ENCODE assay signal across 10 mouse cellular contexts in genomic region chr2:148038366-148039310, GRCm38 (mm10). TPM values are rescaled to one million over a fixed set of nuclear protein-coding genes. Genes with fewer than 3 reads are reported as not detected.
A peak's percentile ranks its signal among the peaks of the same experiment; 100 is the strongest.
DNase-seq lines count a peak whose midpoint lies in the region; ATAC-seq lines count a peak whose summit lies in the region.
"Had no signal": no experiment of that assay in that cellular context is flagged by ENCODE, and none has a peak within 500 bp of the region (broad histone marks: within the 10 kb centered on the region; RNA-seq: fewer than 3 reads in every experiment).

No protein-coding gene starts in this region.

- H3K4me1 ChIP-seq in heart, embryonic 11.5 days (ENCODE audit: control insufficient read depth, insufficient read depth, low read length), result no peaks in the 10 kb centered on the region
- H3K4me1 ChIP-seq in forebrain, embryonic 16.5 days (replicated peaks; ENCODE audit: control insufficient read depth, insufficient read depth, low read length), result no peaks in the 10 kb centered on the region
- H3K4me1 ChIP-seq in kidney, embryonic 16.5 days (ENCODE audit: insufficient read depth, low read length), result 0 out of 2 replicates have a peak, but pooled peaks cover 4% of the 10 kb centered on the region

- no peak overlapping the region for H3K9ac ChIP-seq in heart, embryonic 11.5 days (ENCODE audit: low read depth, low read length)
- no peak overlapping the region for H3K9ac ChIP-seq in forebrain, embryonic 16.5 days (replicated peaks; ENCODE audit: low read depth, low read length)
- no peak overlapping the region for H3K9ac ChIP-seq in kidney, embryonic 16.5 days (replicated peaks; ENCODE audit: low read length)

- ATAC-seq in heart, embryonic 11.5 days (replicated peaks; ENCODE audit: insufficient number of reproducible peaks, low FRiP score, low TSS enrichment), result no peak
- ATAC-seq in forebrain, embryonic 16.5 days, result no peak
- no peak for ATAC-seq in kidney, embryonic 16.5 days (ENCODE audit: low FRiP score, low TSS enrichment)

- no peak for DNase-seq in heart, adult 9 months (ENCODE audit: low spot score in 2 of 2)
- peak; percentile 48 for DNase-seq in retina, embryonic 14.5 days (ENCODE audit: low spot score)
- DNase-seq in retina, postnatal 1 day, result no peak
- DNase-seq in lung, postnatal 10 days, result peak; percentile 23
- no peak for DNase-seq in urinary bladder, postnatal 25 days (ENCODE audit: low spot score)
- DNase-seq: cerebellum, postnatal 25 days; kidney, postnatal 14 days had no signal

- H3K27ac ChIP-seq in heart, embryonic 11.5 days (ENCODE audit: low read depth, low read length), result no peak overlapping the region
- H3K27ac ChIP-seq in forebrain, embryonic 16.5 days (ENCODE audit: low read length), result no peak overlapping the region
- H3K27ac ChIP-seq in kidney, embryonic 16.5 days (ENCODE audit: low read length), result no peak overlapping the region

- peak overlapping the region; percentile 14; the same call in 1 of the 2 replicates for H3K4me3 ChIP-seq in heart, embryonic 11.5 days (ENCODE audit: low read depth, low read length)
- H3K4me3 ChIP-seq in forebrain, embryonic 16.5 days (replicated peaks; ENCODE audit: low read length), result no peak overlapping the region
- no peak overlapping the region for H3K4me3 ChIP-seq in kidney, embryonic 16.5 days (ENCODE audit: low read length)

- H3K27me3 ChIP-seq in heart, embryonic 11.5 days (ENCODE audit: control insufficient read depth, insufficient read depth, low read length), result peaks cover 97% of the 10 kb centered on the region
- peaks cover 91% of the 10 kb centered on the region for H3K27me3 ChIP-seq in forebrain, embryonic 16.5 days (replicated peaks; ENCODE audit: control insufficient read depth, insufficient read depth, low read length)
- peaks cover 100% of the 10 kb centered on the region for H3K27me3 ChIP-seq in kidney, embryonic 16.5 days (ENCODE audit: insufficient read depth, low read length)

- 1% methylated on average over 42 of the region's 42 CpGs for WGBS in heart, embryonic 11.5 days (ENCODE audit: insufficient replicate concordance)
- WGBS in forebrain, embryonic 16.5 days, result 1% methylated on average over 42 of the region's 42 CpGs
- 1% methylated on average over 42 of the region's 42 CpGs for WGBS in kidney, embryonic 16.5 days

- no peak overlapping the region for H3K4me2 ChIP-seq in heart, embryonic 11.5 days
- H3K4me2 ChIP-seq in forebrain, embryonic 16.5 days (ENCODE audit: low read length), result no peak overlapping the region
- H3K4me2 ChIP-seq in kidney, embryonic 16.5 days (replicated peaks; ENCODE audit: low read depth, low read length), result no peak overlapping the region

- no peaks in the 10 kb centered on the region for H3K36me3 ChIP-seq in heart, embryonic 11.5 days (ENCODE audit: control insufficient read depth, insufficient read depth, low read length)
- no peaks in the 10 kb centered on the region for H3K36me3 ChIP-seq in forebrain, embryonic 16.5 days (ENCODE audit: control insufficient read depth, insufficient read depth)
- H3K36me3 ChIP-seq in kidney, embryonic 16.5 days (ENCODE audit: insufficient read depth, low read length), result no peaks in the 10 kb centered on the region

- no peaks in the 10 kb centered on the region for H3K9me3 ChIP-seq in heart, embryonic 11.5 days (replicated peaks; ENCODE audit: control insufficient read depth, low read length)
- no peaks in the 10 kb centered on the region for H3K9me3 ChIP-seq in forebrain, embryonic 16.5 days (ENCODE audit: control insufficient read depth, low read length)
- no peaks in the 10 kb centered on the region for H3K9me3 ChIP-seq in kidney, embryonic 16.5 days (ENCODE audit: low read length)

RNA-seq across cellular contexts. Expression of gene Foxa2, which starts 8.1 kb away (rescaled TPM):
- 0.17 and 0.73 TPM in 2 replicates for polyA plus RNA-seq in heart, embryonic 11.5 days (2014; fragmentation: Nextera tagmentation; extraction: Ambion mirVana)
- 0.11 TPM in 1 of 2 replicates, not detected in the other for polyA plus RNA-seq in forebrain, embryonic 16.5 days (2015; fragmentation: Nextera tagmentation; extraction: Ambion mirVana)
- 0.14 and 0.49 TPM in 2 replicates for polyA plus RNA-seq in kidney, embryonic 16.5 days (2015; fragmentation: Nextera tagmentation; extraction: Ambion mirVana)

Comparison
In these comparisons a context has a peak if more than half of its experiments do, and no peak if none do; other contexts are left out.
1. DNase-seq: peak in retina, embryonic 14.5 days (single experiment) and lung, postnatal 10 days (single experiment); none in heart, adult 9 months (0 of 2), retina, postnatal 1 day (single experiment) and urinary bladder, postnatal 25 days (single experiment).